Mouse (Mus musculus) mouse trophoblast stem cell (cell line): ENCODE measurements around the gene Plekhg2.
"Not testable (repeated sequence)": the region's sequence is repeated elsewhere in the genome, so short reads cannot be mapped to it uniquely, and the experiment has no call there.

Source experiments
- in situ Hi-C, 2 experiments: fragments of 300-500 bp; cut with MseI, MboI; formaldehyde crosslinking; loops; 2 replicates in 1 of 2; 3 replicates in 1 of 2; pipeline ENCODE4 v1.15.1; 2025

Plekhg2 gene

DNA sequence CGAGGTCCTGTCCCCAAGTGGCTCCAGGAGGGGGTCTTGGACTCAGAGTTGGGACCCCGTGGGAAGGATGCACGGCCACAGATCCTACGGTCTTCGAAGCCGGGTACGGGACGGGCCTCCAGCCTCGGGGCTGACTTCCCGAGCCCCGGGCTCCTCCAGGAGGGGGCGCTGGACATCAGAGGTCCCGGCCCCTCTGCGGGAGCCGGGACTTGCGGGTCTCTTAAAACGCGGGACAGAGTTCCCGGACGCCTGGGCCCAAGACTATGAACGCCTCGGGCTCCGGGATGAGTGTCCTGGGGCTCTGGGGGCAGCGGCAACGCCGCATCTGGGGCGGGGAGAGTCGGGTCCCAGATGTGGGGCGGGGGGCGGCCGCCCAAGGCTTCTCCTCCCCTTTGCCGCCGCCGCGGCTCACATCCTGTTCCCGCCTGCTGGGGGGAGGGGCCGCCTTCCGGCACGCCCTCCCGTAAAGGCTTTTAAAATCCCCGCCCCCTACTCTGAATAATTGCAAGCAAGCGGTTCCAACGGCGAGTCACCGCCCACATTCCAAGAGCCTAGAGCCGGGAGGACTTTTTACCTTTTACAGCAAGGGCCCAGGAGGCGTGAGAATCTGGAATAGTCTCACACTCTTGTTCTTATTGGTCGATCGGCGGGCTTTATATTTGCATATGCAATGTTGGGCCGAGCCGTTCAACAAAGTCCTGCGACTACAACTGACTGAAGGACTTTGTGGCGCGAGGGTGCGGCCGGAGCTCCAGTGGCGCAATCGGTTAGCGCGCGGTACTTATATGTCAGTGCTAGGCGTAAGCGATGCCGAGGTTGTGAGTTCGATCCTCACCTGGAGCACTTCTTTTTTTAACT, at the start of gene Plekhg2:
Gene Plekhg2 (minus strand): TSS at position 349 of the 858 bp plus-strand sequence.
- in situ Hi-C loops = no loop called here

DNA sequence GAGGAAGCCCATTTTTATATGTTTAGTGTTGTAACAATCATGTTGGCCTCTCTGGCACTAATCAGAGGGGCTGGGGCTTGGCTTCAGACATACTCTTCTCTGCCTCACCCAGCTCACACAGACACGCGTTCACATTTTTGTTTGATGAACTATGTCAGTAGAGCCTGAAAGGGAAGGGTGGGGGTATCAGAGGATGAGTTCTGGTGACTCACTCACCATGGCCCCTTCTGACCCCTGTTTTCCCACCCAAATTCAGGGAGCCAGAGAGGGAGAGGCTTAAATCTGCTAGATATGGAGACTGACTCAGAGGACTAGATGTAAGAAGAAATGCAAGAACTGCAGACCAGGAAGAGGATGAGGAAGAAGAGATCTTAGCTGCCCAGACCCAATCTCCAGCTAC, 47.0 kb upstream of the Plekhg2 start:
- in situ Hi-C loops = no loop called here

DNA sequence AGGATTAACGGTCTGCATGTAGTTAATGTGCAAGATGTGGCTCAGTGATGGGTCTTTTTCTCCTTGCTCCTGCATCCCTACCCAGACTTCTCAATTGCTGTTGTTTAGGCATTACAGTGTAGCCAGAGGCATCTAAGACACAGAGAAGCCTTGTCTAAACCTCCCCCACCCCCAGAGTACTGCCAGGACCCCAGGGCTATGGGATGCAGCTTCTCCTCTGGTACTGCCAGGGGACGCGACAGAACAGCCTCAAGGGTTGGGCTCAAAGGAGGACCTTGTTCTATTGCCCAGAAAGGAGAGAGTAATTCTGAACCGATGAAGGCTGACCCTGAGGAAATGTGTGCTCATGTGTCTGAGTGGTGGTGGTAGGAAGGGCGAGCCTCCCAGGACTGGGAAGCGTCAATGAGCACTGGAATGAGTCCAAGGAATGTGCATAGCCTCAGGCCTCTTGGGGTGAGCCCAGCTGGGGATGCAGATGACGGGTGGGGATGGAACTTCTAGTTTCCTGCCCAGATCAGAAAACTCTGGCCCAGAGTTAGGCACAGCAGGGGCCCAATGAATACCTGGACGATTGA, 45.8 kb upstream of the Plekhg2 start:
- in situ Hi-C loops = no loop called here

DNA sequence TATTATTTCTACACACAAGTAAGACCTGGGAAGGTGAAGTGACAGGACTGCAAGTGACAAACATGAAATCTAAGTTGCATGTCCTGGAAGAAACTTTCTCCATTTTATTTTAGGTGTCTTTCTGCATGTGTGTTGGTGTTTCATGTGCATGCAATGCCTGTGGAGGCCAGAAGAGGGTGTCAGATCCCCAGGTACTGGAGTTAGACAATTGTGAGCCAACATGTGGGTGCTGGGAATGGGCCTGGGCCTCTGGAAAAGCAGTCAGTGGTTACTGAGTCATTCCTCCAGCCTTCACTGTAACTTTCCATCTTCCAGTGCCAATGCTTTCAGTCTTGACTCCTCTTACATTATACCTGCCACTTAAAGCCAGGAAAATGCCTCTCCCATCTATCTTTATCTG, 45.0 kb upstream of the Plekhg2 start:
- in situ Hi-C loops = no loop called here

DNA sequence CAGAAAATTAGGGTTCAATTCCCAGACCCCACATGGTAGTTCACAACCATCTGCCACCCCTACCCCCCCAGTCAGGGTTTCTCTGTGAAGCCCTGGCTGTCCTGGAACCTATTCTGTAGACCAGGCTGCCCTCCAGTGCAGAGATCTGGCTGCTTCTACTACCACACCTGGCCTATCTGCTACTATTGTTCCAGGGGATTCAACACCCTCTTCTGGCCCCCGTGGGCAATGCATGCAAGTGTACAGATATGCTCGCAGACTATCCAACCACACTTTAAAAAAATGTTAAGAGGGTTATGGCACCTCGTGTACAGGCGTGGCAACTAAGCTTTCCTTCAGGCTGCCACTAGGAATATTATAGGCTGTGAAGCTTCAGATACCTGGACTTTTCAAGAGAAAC, 40.4 kb upstream of the Plekhg2 start:
- in situ Hi-C loops = no loop called here

DNA sequence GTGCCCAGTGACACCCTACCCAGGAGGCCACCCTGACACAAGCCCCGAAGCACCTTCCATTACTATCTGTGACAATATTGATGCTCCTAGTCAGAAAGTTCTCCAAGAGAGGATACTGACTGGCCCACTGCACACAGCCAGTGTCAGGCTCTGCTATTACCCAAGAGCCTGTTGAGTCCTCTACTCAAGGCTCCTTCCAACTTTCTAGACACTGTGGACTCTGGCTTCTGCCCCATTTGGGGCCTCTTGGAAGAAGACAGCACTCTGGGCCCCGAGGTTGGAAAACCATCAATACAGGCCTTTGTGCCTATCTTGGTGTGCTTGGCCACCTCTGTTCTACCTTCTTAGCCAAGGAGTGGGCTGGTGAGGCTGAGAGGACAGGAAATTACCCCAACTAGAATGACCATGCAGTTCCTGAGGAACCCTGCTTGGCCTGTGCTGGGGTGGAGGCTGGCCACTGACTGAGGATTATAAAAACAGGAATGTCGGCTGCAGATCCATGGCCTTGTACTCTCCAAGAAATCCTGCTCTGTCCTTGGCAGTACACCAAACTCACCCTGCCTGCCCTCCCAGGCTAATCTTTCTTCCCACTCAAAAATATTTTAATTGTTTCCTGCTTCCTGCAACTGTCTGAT, 38.6 kb upstream of the Plekhg2 start:
- in situ Hi-C loops = no loop called here

DNA sequence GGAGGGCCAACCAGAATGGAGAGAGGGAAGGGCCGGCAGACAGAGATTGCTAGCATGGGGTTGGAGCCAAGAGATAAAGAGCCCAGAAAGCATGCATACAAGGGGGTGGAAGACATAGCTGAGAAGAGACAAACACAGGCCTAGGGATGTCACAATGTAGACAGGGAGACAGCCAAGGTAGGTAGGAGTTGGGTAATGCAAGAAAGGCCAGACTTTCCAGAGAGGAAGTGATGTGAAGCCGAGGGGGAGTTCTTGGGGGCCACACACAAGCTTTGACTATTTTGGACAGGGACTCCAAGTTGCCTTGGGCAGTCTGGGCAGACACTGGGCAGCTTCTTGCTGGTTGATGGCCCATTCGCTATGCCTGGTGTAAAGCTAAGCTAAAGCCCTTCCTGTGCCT, 29.5 kb upstream of the Plekhg2 start:
- in situ Hi-C loops = no loop called here

DNA sequence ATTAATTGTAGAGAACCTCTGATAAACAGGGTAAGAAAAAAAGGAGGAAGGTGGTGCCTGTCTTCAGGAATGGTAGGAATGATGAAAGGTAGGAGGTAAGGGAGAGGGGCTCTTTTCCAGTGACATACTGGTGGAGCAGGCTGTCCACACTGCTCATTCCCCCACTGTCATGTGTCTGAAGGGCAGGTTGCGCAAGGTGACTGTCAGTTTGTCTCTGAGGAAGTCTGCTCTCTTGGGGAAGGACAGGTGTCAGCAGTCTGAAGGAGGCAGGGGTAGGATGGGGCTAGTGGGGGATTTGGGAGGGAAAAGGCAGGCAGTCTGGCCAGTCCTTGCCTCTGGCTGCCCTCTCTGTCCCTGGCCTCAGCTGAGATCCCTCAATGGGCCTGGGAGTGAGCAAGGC, 28.6 kb upstream of the Plekhg2 start:
- in situ Hi-C loops = no loop called here

DNA sequence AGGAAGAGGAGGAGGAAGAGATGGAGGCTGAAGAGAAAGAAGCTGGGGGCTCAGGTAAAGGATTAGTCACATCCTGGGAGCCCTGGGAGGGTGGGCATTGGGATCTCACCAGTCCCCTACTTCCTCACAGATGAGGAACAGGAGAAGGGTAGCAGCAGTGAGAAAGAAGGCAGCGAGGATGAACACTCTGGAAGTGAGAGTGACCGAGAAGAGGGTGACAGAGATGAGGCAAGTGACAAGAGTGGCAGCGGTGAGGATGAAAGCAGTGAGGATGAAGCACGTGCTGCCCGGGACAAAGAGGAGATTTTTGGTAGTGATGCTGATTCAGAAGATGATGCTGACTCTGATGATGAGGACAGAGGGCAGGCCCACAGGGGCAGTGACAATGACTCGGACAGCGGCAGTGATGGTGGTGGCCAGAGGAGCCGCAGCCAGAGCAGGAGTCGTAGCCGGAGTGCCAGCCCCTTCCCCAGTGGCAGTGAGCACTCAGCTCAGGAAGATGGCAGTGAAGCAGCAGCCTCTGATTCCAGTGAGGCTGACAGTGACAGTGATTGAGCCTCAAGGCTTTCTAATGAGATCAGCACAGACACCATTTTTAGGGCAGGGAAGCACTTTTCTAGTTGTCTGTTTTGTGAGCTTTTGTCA, 26.4 kb upstream of the Plekhg2 start:
- in situ Hi-C loops = no loop called here

DNA sequence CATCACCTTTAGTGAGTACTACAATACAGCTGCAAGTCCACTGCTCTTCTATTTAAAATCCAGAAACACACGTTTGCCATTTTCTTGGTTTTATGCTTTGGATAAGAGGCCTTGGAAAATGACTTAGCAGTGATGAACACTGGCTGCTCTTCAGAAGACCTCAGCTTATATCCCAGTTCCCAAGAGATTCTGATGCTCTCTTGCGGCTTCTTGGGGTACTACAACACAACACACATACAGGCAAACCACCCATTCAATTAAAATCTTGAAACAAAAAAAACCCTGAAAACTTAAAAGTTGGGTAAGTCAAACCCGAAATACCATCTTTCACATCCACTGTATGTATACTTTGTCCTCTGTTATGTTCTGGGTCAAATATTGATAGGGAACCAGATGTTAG, 25.6 kb upstream of the Plekhg2 start:
- in situ Hi-C loops = no loop called here

DNA sequence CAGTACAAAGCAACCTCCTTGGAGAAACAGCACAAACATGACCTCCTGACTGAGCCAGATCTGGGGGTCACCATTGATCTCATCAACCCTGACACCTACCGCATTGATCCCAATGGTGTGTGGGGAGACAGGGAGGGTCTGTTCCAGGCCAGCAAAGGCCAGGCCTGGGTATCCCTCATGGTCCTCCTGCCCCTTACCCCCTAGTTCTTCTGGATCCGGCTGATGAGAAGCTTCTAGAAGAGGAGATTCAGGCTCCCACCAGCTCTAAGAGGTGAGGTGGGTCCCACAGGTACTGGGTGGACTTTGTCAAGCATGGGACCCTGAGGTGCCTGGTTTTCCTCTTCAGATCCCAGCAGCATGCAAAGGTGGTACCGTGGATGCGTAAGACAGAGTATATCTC, 23.0 kb upstream of the Plekhg2 start:
- in situ Hi-C loops = no loop called here

DNA sequence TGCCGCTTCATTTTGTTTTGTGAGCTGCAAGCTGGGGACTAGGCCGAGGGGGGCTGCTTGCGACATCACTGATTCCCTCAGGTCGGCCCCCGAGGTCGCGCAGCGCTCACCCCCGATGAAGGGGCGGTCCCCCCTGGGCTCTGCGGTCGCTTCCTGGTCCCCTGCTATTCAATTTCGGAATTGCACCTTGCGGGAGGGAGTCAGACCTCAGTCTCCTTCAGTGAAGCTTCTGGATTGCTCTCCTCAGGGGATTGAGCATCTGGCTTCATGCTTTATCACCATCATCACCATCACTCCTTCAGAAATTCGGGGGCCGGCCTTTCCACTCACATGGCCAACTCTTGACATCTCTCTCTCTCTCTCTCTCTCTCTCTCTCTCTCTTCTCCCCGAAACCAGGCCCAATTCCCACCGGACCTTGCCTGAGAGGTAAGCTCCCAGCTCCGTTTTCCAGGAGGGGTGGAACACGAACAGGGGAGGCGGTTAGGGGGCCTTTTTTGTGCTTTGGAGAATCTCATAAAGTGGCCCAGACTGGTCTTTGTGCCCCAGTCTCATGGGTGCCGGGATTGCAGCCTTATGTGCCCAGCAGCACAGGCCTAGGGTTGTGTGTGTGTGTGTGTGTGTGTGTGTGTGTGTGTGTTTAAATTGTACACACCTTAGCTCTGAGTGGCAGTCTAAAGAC, 21.0 kb upstream of the Plekhg2 start:
- in situ Hi-C loops = no loop called here

DNA sequence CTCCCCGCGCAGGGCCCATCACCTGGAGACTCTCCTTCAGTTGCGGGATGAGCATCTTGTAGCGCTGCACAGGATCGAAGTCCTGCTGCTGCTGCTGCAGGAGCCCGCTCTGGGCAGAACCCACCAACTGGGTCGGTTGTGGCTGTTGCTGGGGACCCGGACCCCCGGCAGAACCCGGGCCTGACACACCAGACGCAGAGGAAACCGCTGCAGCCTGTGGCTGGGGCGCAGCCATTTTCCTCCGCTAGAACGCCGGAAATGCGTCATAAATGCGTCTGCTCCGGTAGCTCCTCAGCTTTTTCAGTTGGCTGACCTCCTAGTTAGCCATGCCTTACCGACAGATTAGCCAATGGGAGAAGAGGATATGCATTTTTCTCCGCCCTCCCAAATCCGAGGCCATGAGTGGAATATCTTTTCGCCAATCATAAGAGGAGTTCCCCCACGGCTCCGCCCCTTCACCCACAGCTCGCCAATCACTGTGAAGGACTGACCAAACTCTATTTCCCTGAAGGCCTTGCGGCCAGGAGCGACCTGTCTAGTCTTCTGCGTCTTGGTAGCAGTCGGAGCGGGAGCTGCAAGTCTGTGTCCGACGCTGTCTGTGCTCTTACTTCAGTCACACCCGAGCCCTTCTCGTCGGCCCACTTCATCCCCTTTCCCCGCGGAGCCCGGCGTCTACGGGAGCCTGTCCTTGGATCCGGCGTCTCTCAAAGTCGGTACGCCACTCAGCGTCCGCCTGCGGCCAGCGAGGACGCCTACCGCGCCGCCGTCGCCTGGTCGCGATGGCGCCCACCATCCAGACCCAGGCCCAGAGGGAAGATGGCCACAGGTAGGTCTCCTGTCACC, 20.3 kb upstream of the Plekhg2 start, which contains the start of the genes Med29 and Paf1:
Gene Med29 (minus strand): TSS at position 280 of the 843 bp plus-strand sequence.
Gene Paf1 (plus strand): TSS at position 523 of the 843 bp plus-strand sequence.
- in situ Hi-C loops = no loop called here

DNA sequence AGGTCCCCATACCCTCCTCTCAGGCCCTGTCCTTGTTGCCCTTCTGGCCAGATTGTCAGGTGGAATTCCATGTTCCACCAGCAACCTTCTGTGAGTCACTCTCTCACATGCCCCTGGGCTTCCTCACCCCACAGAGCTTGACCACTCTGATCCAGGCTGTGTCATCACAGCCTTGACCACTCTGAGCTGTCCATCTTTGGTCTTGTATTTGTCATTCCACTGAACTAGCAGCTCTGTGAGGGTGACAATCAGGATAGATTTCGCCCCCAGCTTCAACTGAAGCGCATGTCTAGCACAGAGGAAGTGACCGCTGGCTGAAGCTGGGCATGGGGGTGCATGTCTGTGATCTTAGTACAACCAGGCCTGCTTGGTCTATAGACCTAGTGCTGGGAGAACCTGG, 17.9 kb upstream of the Plekhg2 start:
- in situ Hi-C loops = no loop called here

DNA sequence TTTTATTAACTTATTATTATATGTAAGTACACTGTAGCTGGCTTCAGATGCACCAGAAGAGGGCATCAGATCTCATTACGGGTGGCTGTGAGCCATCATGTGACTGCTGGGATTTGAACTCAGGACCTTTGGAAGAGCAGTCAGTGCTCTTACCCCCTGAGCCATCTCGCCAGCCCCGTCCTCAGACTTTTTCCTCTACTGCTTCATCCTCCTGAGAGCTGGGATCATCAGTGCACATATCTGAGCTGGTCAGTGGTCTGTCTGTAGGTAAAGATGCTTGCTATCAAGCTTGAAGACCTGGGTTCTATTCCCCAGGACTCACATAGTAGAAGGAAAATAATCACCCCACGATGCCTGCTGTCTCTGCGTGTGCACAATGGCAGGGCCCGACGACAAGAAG, 15.0 kb upstream of the Plekhg2 start:
- in situ Hi-C loops = not testable (repeated sequence)

DNA sequence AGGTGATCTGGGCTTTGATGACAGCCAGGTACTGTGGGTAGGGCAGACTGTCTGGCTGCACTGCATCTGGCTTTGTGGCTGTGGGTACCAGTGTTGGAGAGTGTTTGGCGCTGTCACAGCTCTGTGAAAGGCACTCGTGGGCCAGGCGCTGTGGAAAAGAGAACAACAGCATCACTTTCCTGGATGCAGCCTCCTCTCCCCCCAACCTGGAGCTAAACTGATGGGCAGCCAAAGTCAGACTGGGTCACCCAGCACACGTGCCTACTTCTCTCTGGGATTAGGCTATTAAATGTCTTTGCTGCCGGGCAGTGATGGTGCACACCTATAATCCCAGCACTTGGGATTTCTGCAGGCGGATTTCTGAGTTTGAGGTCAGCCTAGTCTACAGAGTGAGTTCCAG, 14.5 kb upstream of the Plekhg2 start:
- in situ Hi-C loops = not testable (repeated sequence)

DNA sequence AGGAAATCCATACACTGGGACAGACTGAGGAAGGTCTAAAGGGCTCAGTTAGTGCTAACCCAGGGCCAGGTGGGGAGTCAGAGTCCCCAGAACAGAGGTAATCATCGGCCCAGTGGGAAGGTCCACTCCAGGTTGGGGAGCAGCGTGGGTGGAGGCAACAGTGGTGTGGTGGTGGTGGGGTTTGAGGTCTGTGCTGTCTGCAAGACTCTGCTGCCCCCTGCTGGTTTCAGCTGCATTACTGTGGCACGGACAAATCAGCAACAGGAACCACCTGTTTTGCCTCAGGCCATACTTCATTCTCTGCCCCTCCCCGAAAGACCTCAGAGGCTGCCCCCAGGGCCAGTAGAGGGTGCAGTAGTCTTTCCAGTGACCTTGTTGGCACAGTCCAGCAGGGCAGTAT, 14.1 kb upstream of the Plekhg2 start:
- in situ Hi-C loops = no loop called here

DNA sequence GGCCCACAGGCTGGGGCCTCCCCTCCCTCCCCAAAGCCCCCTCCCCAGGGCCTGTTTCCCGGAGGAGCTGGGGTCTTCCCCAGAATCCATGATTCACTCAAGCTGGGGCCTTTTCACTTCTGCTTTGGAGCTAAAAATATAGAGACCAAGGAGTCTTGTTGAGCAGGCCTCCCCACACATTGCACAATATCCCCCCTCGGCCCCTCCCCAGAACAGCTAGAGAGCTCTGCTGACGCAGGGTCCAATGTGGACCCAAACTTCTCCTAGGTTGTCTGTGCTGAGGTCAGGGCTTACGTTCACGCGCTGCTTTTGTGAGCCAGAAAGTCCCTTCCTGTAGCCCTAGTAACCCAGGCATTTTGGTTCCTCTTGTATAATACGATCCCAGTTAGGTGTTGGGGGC, 13.6 kb upstream of the Plekhg2 start:
- in situ Hi-C loops = no loop called here

DNA sequence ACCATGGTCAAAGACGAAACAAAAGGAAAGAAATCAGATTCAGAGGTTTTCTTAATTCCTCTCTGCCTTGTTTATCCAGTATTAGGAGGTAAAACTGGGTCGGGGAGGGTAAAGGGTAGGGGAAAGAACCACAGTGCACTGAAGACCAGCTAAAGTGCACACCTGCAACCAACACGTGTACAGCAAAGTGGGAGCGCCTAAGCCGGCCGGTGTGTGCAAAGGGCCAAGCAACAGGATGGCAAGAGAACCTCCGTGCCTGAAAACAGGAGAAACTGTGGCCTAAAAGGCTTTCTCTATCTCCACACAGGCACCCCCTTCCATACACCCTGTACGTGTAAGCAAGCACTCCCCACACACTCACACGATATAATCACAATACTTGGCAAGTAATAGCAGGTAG, 12.8 kb upstream of the Plekhg2 start:
- in situ Hi-C loops = no loop called here

DNA sequence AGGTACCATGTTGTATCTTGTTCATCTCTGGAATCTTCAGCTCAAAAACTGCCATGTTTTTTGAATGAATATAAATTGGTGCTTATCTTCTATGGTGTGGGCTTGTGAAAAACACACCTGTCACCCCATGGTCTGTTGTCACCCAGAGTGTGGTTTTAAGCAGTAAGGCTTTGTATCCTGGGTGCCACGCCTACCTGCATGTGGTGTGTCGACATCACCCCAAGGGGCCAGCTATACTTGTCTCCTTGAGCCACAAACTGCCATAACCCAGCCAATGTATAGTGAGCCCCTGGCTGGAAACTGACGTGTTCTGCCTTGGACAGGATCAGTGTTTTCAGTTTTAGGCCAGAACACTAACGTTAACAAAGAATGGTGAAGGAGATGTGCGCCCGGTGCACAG, 11.8 kb upstream of the Plekhg2 start:
- in situ Hi-C loops = no loop called here

DNA sequence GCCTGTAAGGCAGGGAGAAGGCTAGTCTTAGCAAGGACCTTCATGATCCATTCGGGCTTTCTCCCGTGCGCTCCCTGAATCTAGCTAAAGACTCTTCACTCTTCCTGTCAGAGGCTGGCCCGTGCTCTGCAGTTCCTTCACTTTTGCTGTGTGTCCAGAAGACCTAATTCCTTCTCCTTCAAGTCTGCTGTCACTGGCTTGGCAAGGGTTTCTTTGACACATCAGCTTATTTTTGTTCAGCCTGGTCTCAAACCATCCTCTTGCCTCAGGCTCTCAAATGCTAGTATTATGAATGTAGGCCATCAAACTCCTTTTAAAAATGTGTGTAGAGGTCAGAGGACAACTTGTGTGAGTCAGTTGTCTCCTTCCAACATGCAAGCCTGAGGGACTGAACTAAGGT, 11.2 kb upstream of the Plekhg2 start:
- in situ Hi-C loops = no loop called here
